Mouse (Mus musculus): ENCODE data around the gene Gm17018. TPM values are rescaled to one million over a fixed set of nuclear protein-coding genes. Genes with fewer than 3 reads are reported as not detected.

Gene Gm17018
- polyA plus RNA-seq, 1 experiment from 2014 or later: 50.1 TPM

GRCm38 (mm10) chr19:45578976-45579375 is 18.6 kb downstream of the Gm17018 start:
- WGBS: 83% methylated on average over 12 of the region's 12 CpGs
- ATAC-seq (no peak), DNase-seq (ENCODE audit: low spot score) (no peak)
- H3K4me2 ChIP-seq (ENCODE audit: low read length): no peak overlapping the region
- no peaks in the 10 kb centered on the region for H3K4me1 ChIP-seq (ENCODE audit: control insufficient read depth, insufficient read depth, low read length)
- H3K27me3 ChIP-seq (replicated peaks; ENCODE audit: control insufficient read depth, insufficient read depth, low read length): 0 out of 2 replicates have a peak, but pooled peaks cover 3% of the 10 kb centered on the region
- no peak overlapping the region for H3K27ac ChIP-seq (ENCODE audit: low read depth, low read length)
- H3K4me3 ChIP-seq (ENCODE audit: low read depth, low read length): no peak overlapping the region
- H3K36me3 ChIP-seq (ENCODE audit: control insufficient read depth, insufficient read depth, low read length): peaks cover 24% of the 10 kb centered on the region
- H3K9me3 ChIP-seq (replicated peaks; ENCODE audit: control insufficient read depth, low read length): no peaks in the 10 kb centered on the region
- no peak overlapping the region for H3K9ac ChIP-seq (ENCODE audit: low read length)

DNA sequence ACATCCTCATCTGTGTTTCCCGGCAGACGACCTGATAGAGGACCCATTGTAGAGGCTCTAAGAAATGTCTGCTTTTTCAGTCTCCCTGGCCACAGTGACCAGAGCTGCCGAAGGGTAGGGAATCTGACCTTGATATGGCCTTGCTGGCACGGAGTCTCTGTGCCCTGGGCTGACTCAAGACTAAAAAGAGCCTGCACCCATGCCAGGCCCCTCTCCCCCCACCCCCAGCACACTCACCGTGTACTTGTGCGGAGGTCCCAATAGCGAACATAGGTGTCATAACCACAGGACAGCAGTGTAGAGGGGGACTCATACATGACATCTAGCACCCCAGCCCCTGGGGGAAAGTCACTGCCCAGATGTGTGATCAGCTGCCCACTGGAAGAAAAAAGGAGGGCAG is 19.0 kb downstream of the Gm17018 start:
- H3K4me1 ChIP-seq (ENCODE audit: control insufficient read depth, insufficient read depth, low read length): no peaks in the 10 kb centered on the region
- H3K4me3 ChIP-seq (ENCODE audit: low read depth, low read length): no peak overlapping the region
- H3K9me3 ChIP-seq (replicated peaks; ENCODE audit: control insufficient read depth, low read length): no peaks in the 10 kb centered on the region
- 91% methylated on average over 7 of the region's 7 CpGs for WGBS
- no peak overlapping the region for H3K4me2 ChIP-seq (ENCODE audit: low read length)
- no peak for DNase-seq (ENCODE audit: low spot score)
- ATAC-seq: no peak
- no peak overlapping the region for H3K27ac ChIP-seq (ENCODE audit: low read depth, low read length)
- H3K36me3 ChIP-seq (ENCODE audit: control insufficient read depth, insufficient read depth, low read length): peaks cover 21% of the 10 kb centered on the region
- no peak overlapping the region for H3K9ac ChIP-seq (ENCODE audit: low read length)
- H3K27me3 ChIP-seq (replicated peaks; ENCODE audit: control insufficient read depth, insufficient read depth, low read length): 0 out of 2 replicates have a peak, but pooled peaks cover 3% of the 10 kb centered on the region

DNA sequence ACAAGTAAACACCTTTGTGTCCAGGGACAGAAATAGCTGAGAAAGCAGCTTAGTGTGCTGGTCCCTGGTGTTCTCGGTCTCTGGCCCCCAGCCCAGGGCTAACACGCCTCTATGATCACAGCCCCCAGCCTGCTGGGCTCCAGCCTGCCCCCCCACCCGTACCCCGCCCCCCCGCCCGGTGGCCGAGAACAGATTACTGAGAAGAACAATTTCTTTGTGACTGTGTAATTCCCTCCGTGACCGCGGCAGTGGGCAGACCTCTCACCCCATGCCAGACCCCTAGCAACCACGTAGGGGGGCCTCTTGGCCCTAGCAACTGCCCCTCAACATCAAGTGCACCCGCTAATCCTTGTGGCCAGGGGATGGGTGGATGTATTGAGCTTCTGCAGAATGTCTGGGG is 19.8 kb downstream of the Gm17018 start:
- Histone ChIP-seq H3K36me3 (ENCODE audit: control insufficient read depth, insufficient read depth, low read length) (peaks cover 20% of the 10 kb centered on the region), H3K27me3 (replicated peaks; ENCODE audit: control insufficient read depth, insufficient read depth, low read length) (0 out of 2 replicates have a peak, but pooled peaks cover 3% of the 10 kb centered on the region), H3K9me3 (replicated peaks; ENCODE audit: control insufficient read depth, low read length) (no peaks in the 10 kb centered on the region), H3K4me3 (ENCODE audit: low read depth, low read length) (no peak overlapping the region), H3K4me2 (ENCODE audit: low read length) (no peak overlapping the region), H3K9ac (ENCODE audit: low read length) (no peak overlapping the region), H3K4me1 (ENCODE audit: control insufficient read depth, insufficient read depth, low read length) (no peaks in the 10 kb centered on the region), H3K27ac (ENCODE audit: low read depth, low read length) (no peak overlapping the region)
- 28% methylated on average over 12 of the region's 12 CpGs for WGBS
- ATAC-seq (no peak), DNase-seq (ENCODE audit: low spot score) (no peak)

- H3K27ac ChIP-seq (ENCODE audit: low read depth, low read length): no peak overlapping the region
- H3K9ac ChIP-seq (ENCODE audit: low read length): no peak overlapping the region
- H3K4me2 ChIP-seq (ENCODE audit: low read length): no peak overlapping the region
- H3K9me3 ChIP-seq (replicated peaks; ENCODE audit: control insufficient read depth, low read length): no peaks in the 10 kb centered on the region
- H3K36me3 ChIP-seq (ENCODE audit: control insufficient read depth, insufficient read depth, low read length): peaks cover 20% of the 10 kb centered on the region
- DNase-seq (ENCODE audit: low spot score) (peak; percentile 30), ATAC-seq (no peak)
- 61% methylated on average over 3 of the region's 3 CpGs for WGBS
- no peak overlapping the region for H3K4me3 ChIP-seq (ENCODE audit: low read depth, low read length)
- no peaks in the 10 kb centered on the region for H3K4me1 ChIP-seq (ENCODE audit: control insufficient read depth, insufficient read depth, low read length)
- 0 out of 2 replicates have a peak, but pooled peaks cover 8% of the 10 kb centered on the region for H3K27me3 ChIP-seq (replicated peaks; ENCODE audit: control insufficient read depth, insufficient read depth, low read length)
Observed at GRCm38 (mm10) chr19:45581257-45581656, 20.8 kb downstream of the Gm17018 start.

- Histone ChIP-seq H3K9ac (ENCODE audit: low read length) (no peak overlapping the region), H3K4me1 (ENCODE audit: control insufficient read depth, insufficient read depth, low read length) (no peaks in the 10 kb centered on the region), H3K4me3 (ENCODE audit: low read depth, low read length) (no peak overlapping the region), H3K27ac (ENCODE audit: low read depth, low read length) (no peak overlapping the region), H3K36me3 (ENCODE audit: control insufficient read depth, insufficient read depth, low read length) (peaks cover 17% of the 10 kb centered on the region), H3K4me2 (ENCODE audit: low read length) (no peak overlapping the region), H3K27me3 (replicated peaks; ENCODE audit: control insufficient read depth, insufficient read depth, low read length) (0 out of 2 replicates have a peak, but pooled peaks cover 12% of the 10 kb centered on the region), H3K9me3 (replicated peaks; ENCODE audit: control insufficient read depth, low read length) (no peaks in the 10 kb centered on the region)
- WGBS: 7% methylated on average over 7 of the region's 8 CpGs
- ATAC-seq: no peak
- DNase-seq (ENCODE audit: low spot score): no peak
Observed at GRCm38 (mm10) chr19:45582161-45582560, 21.7 kb downstream of the Gm17018 start.

DNA sequence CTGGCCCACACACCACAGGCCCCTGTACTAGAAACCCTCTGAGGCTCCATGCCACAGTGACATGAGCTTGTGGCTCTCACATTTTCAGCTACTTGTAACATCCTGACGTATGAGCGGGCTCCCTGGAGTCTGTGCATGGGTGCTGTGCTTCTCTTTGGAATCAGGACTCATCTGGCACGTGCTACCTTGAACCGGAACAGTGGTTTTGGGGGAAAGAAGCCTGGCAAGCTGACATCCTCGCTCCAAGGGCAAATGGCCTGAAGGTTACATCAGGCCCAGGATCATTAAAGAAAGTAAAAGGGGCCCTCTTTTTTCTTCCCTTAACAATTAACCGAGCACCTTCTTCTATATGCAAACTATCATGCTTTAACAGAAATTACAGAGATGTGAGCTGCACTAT is 22.7 kb downstream of the Gm17018 start:
- DNase-seq (ENCODE audit: low spot score): no peak
- Histone ChIP-seq H3K9me3 (replicated peaks; ENCODE audit: control insufficient read depth, low read length) (no peaks in the 10 kb centered on the region), H3K4me2 (ENCODE audit: low read length) (no peak overlapping the region), H3K27ac (ENCODE audit: low read depth, low read length) (no peak overlapping the region), H3K36me3 (ENCODE audit: control insufficient read depth, insufficient read depth, low read length) (peaks cover 8% of the 10 kb centered on the region), H3K27me3 (replicated peaks; ENCODE audit: control insufficient read depth, insufficient read depth, low read length) (peaks cover 20% of the 10 kb centered on the region; the same call in 1 of the 2 replicates), H3K4me1 (ENCODE audit: control insufficient read depth, insufficient read depth, low read length) (no peaks in the 10 kb centered on the region), H3K4me3 (ENCODE audit: low read depth, low read length) (no peak overlapping the region), H3K9ac (ENCODE audit: low read length) (no peak overlapping the region)
- no peak for ATAC-seq
- WGBS: 89% methylated on average over 6 of the region's 6 CpGs

DNA sequence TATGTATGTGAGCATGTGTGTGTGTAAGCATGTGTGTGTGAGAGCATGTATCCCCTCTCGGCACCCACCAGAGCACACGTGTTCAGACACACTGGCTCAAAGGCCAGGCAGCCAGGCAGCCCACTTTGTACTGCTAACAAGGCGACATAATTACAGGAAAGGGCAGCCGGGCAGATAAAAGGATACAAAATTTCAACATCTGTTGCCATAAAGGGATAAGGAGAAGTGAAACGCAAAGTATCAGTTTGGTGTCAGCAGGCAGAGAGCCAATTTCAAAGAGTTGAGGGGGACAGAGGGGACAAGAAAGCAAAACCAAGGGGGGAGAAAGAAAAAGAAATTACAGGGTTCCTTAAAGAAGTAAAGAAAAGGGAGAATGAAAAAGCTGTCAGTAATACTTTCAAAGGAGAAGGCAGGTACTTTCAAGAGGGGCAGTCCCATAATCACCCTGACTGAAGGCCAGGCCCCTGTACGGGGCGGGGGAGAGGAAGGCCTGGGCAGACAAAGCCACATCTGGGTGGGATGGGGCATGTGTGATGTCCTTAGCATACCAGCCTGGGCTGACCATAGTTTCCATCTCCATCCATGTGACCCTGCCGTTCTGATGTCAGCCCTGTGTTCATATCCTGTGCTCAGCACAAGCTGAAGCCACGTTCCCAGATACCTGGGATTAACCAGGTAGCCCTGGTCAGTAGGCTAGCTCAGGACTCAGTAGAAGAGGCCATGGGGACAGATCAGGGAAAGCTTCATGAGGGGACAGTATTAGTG is 24.6 kb downstream of the Gm17018 start:
- Histone ChIP-seq H3K27me3 (replicated peaks; ENCODE audit: control insufficient read depth, insufficient read depth, low read length) (peaks cover 20% of the 10 kb centered on the region; the same call in 1 of the 2 replicates), H3K27ac (ENCODE audit: low read depth, low read length) (no peak overlapping the region)

DNA sequence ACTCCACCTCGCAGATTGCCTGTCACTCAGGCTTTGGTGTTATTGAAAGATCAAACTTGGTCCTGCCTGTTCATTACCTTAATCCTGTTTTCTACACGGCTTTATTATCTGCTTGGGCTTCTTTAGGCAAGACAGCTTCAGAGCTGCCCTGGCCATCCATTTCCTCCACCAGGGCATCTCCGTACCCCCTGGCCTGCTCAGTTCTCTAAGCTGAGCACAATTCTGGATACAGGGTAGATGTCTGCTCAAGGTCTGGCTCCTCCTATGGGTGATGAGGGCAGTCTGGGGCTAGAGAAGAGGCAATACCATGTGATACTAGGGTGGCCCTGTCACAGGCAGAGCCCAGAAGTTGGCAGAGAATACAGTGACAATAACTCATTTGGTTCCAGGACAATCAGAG is 26.4 kb downstream of the Gm17018 start:
- 31% methylated on average over 3 of the region's 3 CpGs for WGBS
- Histone ChIP-seq H3K4me1 (ENCODE audit: control insufficient read depth, insufficient read depth, low read length) (no peaks in the 10 kb centered on the region), H3K4me2 (ENCODE audit: low read length) (no peak overlapping the region), H3K4me3 (ENCODE audit: low read depth, low read length) (no peak overlapping the region), H3K27ac (ENCODE audit: low read depth, low read length) (no peak overlapping the region), H3K9ac (ENCODE audit: low read length) (no peak overlapping the region), H3K9me3 (replicated peaks; ENCODE audit: control insufficient read depth, low read length) (no peaks in the 10 kb centered on the region), H3K27me3 (replicated peaks; ENCODE audit: control insufficient read depth, insufficient read depth, low read length) (peaks cover 27% of the 10 kb centered on the region), H3K36me3 (ENCODE audit: control insufficient read depth, insufficient read depth, low read length) (no peaks in the 10 kb centered on the region)
- no peak for ATAC-seq
- DNase-seq (ENCODE audit: low spot score): no peak

More for the DNA sequence above, 24.6 kb downstream of the Gm17018 start:
- DNase-seq (ENCODE audit: low spot score) (no peak), ATAC-seq (no peak)
- Histone ChIP-seq H3K4me2 (ENCODE audit: low read length) (no peak overlapping the region), H3K4me1 (ENCODE audit: control insufficient read depth, insufficient read depth, low read length) (no peaks in the 10 kb centered on the region), H3K36me3 (ENCODE audit: control insufficient read depth, insufficient read depth, low read length) (no peaks in the 10 kb centered on the region), H3K4me3 (ENCODE audit: low read depth, low read length) (no peak overlapping the region), H3K9ac (ENCODE audit: low read length) (no peak overlapping the region), H3K9me3 (replicated peaks; ENCODE audit: control insufficient read depth, low read length) (no peaks in the 10 kb centered on the region)
- whole genome bisulfite sequencing: 62% methylated on average over 9 of the region's 9 CpGs

GRCm38 (mm10) chr19:45587509-45588292 is 27.3 kb downstream of the Gm17018 start:
- ATAC-seq (no peak), DNase-seq (ENCODE audit: low spot score) (no peak)
- Histone ChIP-seq H3K27ac (ENCODE audit: low read depth, low read length) (no peak overlapping the region), H3K4me2 (ENCODE audit: low read length) (no peak overlapping the region), H3K4me3 (ENCODE audit: low read depth, low read length) (no peak overlapping the region), H3K9me3 (replicated peaks; ENCODE audit: control insufficient read depth, low read length) (no peaks in the 10 kb centered on the region), H3K4me1 (ENCODE audit: control insufficient read depth, insufficient read depth, low read length) (no peaks in the 10 kb centered on the region), H3K9ac (ENCODE audit: low read length) (no peak overlapping the region), H3K27me3 (replicated peaks; ENCODE audit: control insufficient read depth, insufficient read depth, low read length) (peaks cover 33% of the 10 kb centered on the region), H3K36me3 (ENCODE audit: control insufficient read depth, insufficient read depth, low read length) (no peaks in the 10 kb centered on the region)
- WGBS: 91% methylated on average over 6 of the region's 6 CpGs
